Mouse (Mus musculus) MEL (cell line): ENCODE results near the gene Klhl33.

ENCODE experiments used
- CTCF ChIP-seq, 3 experiments: IDR thresholded peaks in 2 of 3; conservative IDR thresholded peaks in 1 of 3; 2 replicates each; pipeline ENCODE4 v1.5.1; 2011 to 2012; ENCODE audit warnings: low read length in 3 of 3, low read depth in 2 of 3, mild to moderate bottlenecking in 2 of 3, improper control_type of control experiment in 1 of 3, inconsistent platforms in 1 of 3, mixed read lengths in 1 of 3, moderate library complexity in 1 of 3; ENCODE audit not compliant: control insufficient read depth in 1 of 3, insufficient read depth in 1 of 3, poor library complexity in 1 of 3, severe bottlenecking in 1 of 3
- HCFC1 ChIP-seq: IDR thresholded peaks from 2 replicates; pipeline ENCODE4 v1.6.1; 2012; ENCODE audit warnings: low read depth, mild to moderate bottlenecking, inconsistent platforms, low read length, improper control_type of control experiment, moderate library complexity
- MAFK ChIP-seq: IDR thresholded peaks from 2 replicates; pipeline ENCODE4 v1.6.1; 2011; ENCODE audit warnings: low read depth, mild to moderate bottlenecking, low read length, improper control_type of control experiment, borderline replicate concordance
- POLR2A ChIP-seq, 2 experiments: IDR thresholded peaks; 2 replicates each; pipeline ENCODE4 v1.6.1; 2011 to 2012; ENCODE audit warnings: low read length in 2 of 2, mild to moderate bottlenecking in 2 of 2, control low read depth in 1 of 2, improper control_type of control experiment in 1 of 2, low read depth in 1 of 2, moderate library complexity in 1 of 2; ENCODE audit not compliant: control insufficient read depth in 1 of 2, insufficient read depth in 1 of 2, poor library complexity in 1 of 2
- POLR2AphosphoS2 ChIP-seq: IDR thresholded peaks from 2 replicates; pipeline ENCODE4 v1.6.1; 2011; ENCODE audit warnings: low read length, improper control_type of control experiment
- SMC3 ChIP-seq: IDR thresholded peaks from 2 replicates; pipeline ENCODE4 v1.6.1; 2011; ENCODE audit warnings: low read depth, low read length, improper control_type of control experiment
- TAL1 ChIP-seq: IDR thresholded peaks from 2 replicates; pipeline ENCODE4 v1.6.1; 2012; ENCODE audit warnings: mild to moderate bottlenecking, inconsistent platforms, low read length, moderate library complexity, mixed read lengths

DNA sequence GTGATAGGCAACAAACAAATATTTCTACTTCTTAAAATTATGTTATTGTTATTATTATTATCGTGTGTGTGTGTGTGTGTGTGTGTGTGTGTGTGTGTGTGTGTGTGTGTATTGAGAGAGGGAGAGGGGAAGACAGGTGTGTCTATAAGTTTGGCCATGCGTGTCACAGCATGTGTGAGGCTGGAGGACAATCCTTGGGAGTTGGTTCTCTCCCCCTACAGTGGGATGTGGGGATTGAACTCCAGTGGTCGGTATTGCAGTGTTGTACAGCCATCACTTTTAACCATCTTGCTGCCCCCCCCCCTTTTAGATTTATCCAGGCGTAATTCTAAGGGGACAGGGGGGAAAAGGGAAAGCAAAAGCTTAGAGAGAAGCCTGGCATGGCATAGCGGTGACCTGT, 28.7 kb downstream of the Klhl33 start:
- no peak for TF ChIP-seq HCFC1
- no peak for TF ChIP-seq POLR2A (IDR thresholded peaks at IDR 0.05; ENCODE audit: control insufficient read depth in 1 of 2, insufficient read depth in 1 of 2, low read depth in 1 of 2, low read length in 2 of 2, poor library complexity in 1 of 2)
- no peak for TF ChIP-seq MAFK
- no peak for TF ChIP-seq POLR2AphosphoS2
- TF ChIP-seq TAL1 = no peak
- no peak for TF ChIP-seq CTCF (IDR thresholded peaks at IDR 0.05 in 2 of 3, conservative IDR thresholded peaks at IDR 0.05 in 1 of 3; ENCODE audit: control insufficient read depth in 1 of 3, insufficient read depth in 1 of 3, low read depth in 2 of 3, low read length in 3 of 3, poor library complexity in 1 of 3, severe bottlenecking in 1 of 3)
- TF ChIP-seq SMC3 = no peak
